Mouse (Mus musculus) kidney, embryonic 16.5 days (tissue): ENCODE results near the gene 1700007K13Rik. TPM values are rescaled to one million over a fixed set of nuclear protein-coding genes. Genes with fewer than 3 reads are reported as not detected.

ENCODE experiments used
- polyA plus RNA-seq: library from polyadenylated mRNA; unstranded; fragments of >200 nt; fragmentation: Nextera tagmentation; extraction: Ambion mirVana; gene quantifications from 2 replicates; pipeline ENCODE4 v1.2.1, GENCODE M21; 2015

Gene 1700007K13Rik
- polyA plus RNA-seq, 1 experiment from 2014 or later: 0.94 TPM

Other genes with a start within 250 kb of the 1700007K13Rik start
- 5.2 and 7.1 TPM in 2 replicates for gene Ppp1r26, start 19.5 kb downstream of the 1700007K13Rik start, polyA plus RNA-seq
- 70.8 and 74.2 TPM in 2 replicates for gene Mrps2, start 1.7 kb upstream of the 1700007K13Rik start, polyA plus RNA-seq
- gene Gbgt1, start 30.6 kb upstream of the 1700007K13Rik start, polyA plus RNA-seq: 5.5 and 6.3 TPM in 2 replicates
- gene Gm10134, start 39.8 kb upstream of the 1700007K13Rik start, polyA plus RNA-seq: 8.3 and 9.8 TPM in 2 replicates
- 24.7 and 28.7 TPM in 2 replicates for gene Ralgds, start 46.8 kb upstream of the 1700007K13Rik start, polyA plus RNA-seq
- not detected in 2 replicates for gene Cel, start 97.1 kb upstream of the 1700007K13Rik start, polyA plus RNA-seq
- gene Gtf3c5, start 117.4 kb upstream of the 1700007K13Rik start, polyA plus RNA-seq: 48.5 and 49.7 TPM in 2 replicates
- gene Gfi1b, start 155.7 kb upstream of the 1700007K13Rik start, polyA plus RNA-seq: 0.33 and 0.42 TPM in 2 replicates
- gene Tsc1, start 174.9 kb upstream of the 1700007K13Rik start, polyA plus RNA-seq: 23.1 and 23.3 TPM in 2 replicates
- 2.3 and 2.7 TPM in 2 replicates for gene Spaca9, start 233.4 kb upstream of the 1700007K13Rik start, polyA plus RNA-seq
- 0.94 and 1.2 TPM in 2 replicates for gene Ak8, start 233.8 kb upstream of the 1700007K13Rik start, polyA plus RNA-seq